Mouse (Mus musculus): ENCODE measurements around the gene Chka. TPM values are rescaled to one million over a fixed set of nuclear protein-coding genes. Genes with fewer than 3 reads are reported as not detected.
A peak's percentile ranks its signal among the peaks of the same experiment; 100 is the strongest.

Gene Chka
- polyA plus RNA-seq, 1 experiment from 2014 or later = 40.3 TPM

DNA sequence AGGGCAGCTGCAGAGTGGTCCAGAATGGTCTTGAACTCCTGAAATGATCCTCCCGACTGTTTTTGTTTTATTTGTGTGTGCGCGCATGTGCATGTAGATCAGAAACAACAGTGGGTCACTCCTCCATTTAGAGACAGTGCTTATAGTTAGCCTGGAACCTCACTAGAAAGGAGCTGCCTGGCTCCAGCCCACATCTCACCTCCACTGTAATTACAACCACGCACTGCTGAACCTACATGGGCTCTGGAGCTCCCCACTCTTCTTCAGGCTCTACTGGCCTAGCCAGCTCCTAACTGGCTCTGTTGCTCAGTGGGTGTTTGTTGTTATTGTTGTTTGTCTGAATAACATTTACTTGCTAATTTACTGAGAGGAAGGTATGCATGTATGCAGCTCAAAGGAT lies 48.0 kb downstream of the Chka start:
- H3K9me3 ChIP-seq = no peaks in the 10 kb centered on the region
- DNase-seq (ENCODE audit: low spot score) = no peak
- WGBS = 94% methylated on average over 4 of the region's 4 CpGs
- peaks cover 74% of the 10 kb centered on the region for H3K36me3 ChIP-seq
- H3K4me1 ChIP-seq = peaks cover 36% of the 10 kb centered on the region
- H3K4me3 ChIP-seq = no peak overlapping the region
- H3K27me3 ChIP-seq (ENCODE audit: insufficient read depth, poor library complexity, severe bottlenecking) = no peaks in the 10 kb centered on the region
- H3K27ac ChIP-seq = no peak overlapping the region

DNA sequence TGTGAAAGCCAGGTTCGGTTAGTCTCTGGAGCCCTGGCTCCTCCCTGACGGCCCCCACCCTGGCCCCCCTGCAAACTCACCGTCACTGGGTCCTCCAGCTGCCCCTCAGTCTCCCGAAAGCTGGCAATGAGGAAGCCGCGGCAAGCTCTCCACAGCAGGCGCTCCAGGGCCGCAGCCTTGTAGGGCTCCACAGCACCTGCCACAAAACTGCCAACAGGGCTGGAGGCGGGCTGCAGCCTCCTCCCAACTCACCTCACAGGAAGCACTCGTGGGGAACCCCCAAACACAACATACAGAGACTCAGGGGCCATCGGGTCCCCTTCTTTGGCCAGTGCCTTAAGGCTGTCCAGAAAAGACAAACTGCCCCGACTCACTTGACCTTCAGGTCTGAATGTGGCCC lies 51.4 kb downstream of the Chka start:
- no peak for DNase-seq (ENCODE audit: low spot score)
- H3K4me1 ChIP-seq = peaks cover 45% of the 10 kb centered on the region
- peaks cover 43% of the 10 kb centered on the region for H3K36me3 ChIP-seq

GRCm38 (mm10) chr19:3903648-3904362 lies 52.2 kb downstream of the Chka start:
- H3K36me3 ChIP-seq = peaks cover 45% of the 10 kb centered on the region
- H3K4me1 ChIP-seq = peaks cover 46% of the 10 kb centered on the region
- H3K27me3 ChIP-seq (ENCODE audit: insufficient read depth, poor library complexity, severe bottlenecking) = no peaks in the 10 kb centered on the region
- no peak for DNase-seq (ENCODE audit: low spot score)
- no peak overlapping the region for H3K27ac ChIP-seq
- H3K4me3 ChIP-seq = peak overlapping the region; percentile 16; the same call in 1 of the 2 replicates
- WGBS = 70% methylated on average over 25 of the region's 25 CpGs
- H3K9me3 ChIP-seq = no peaks in the 10 kb centered on the region

More for the DNA sequence above, 51.4 kb downstream of the Chka start:
- WGBS = 76% methylated on average over 12 of the region's 12 CpGs
- Histone ChIP-seq H3K27me3 (ENCODE audit: insufficient read depth, poor library complexity, severe bottlenecking) (no peaks in the 10 kb centered on the region), H3K9me3 (no peaks in the 10 kb centered on the region), H3K27ac (no peak overlapping the region), H3K4me3 (no peak overlapping the region)

GRCm38 (mm10) chr19:3904363-3904675 lies 52.7 kb downstream of the Chka start:
- no peak for DNase-seq (ENCODE audit: low spot score)
- peaks cover 48% of the 10 kb centered on the region for H3K36me3 ChIP-seq
- 64% methylated on average over 10 of the region's 10 CpGs for WGBS
- H3K4me3 ChIP-seq = peak overlapping the region; percentile 16; the same call in 1 of the 2 replicates
- peaks cover 46% of the 10 kb centered on the region for H3K4me1 ChIP-seq
- H3K27me3 ChIP-seq (ENCODE audit: insufficient read depth, poor library complexity, severe bottlenecking) = no peaks in the 10 kb centered on the region
- no peaks in the 10 kb centered on the region for H3K9me3 ChIP-seq
- H3K27ac ChIP-seq = 0 out of 2 replicates have a peak overlapping the region, but pooled peaks have one; percentile 47

GRCm38 (mm10) chr19:3905261-3905969 lies 53.8 kb downstream of the Chka start:
- no peak for DNase-seq (ENCODE audit: low spot score)
- Histone ChIP-seq H3K4me1 (peaks cover 46% of the 10 kb centered on the region), H3K27ac (peak overlapping the region; percentile 84), H3K4me3 (peak overlapping the region; percentile 68), H3K36me3 (peaks cover 59% of the 10 kb centered on the region), H3K27me3 (ENCODE audit: insufficient read depth, poor library complexity, severe bottlenecking) (no peaks in the 10 kb centered on the region), H3K9me3 (no peaks in the 10 kb centered on the region)
- 20% methylated on average over 6 of the region's 6 CpGs for WGBS

DNA sequence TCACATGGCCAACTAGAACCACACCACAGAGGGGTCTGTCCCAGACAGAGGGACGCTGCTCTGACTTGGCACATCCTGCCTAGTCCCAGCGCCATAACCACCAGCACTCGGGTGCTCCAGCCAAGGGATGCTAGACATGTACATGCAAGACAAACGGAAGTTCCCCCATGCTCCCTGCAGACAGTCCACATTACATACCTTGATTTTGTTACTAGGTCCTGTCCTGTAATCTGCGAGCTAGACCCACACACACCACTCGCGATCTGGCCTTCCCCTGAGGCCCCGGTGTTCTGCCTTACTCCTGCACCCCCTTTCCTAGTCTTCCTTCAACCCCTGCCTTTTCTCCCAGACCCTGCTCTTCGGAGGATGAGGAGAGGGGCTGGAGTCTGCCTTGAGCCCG lies 54.8 kb downstream of the Chka start:
- Histone ChIP-seq H3K27me3 (ENCODE audit: insufficient read depth, poor library complexity, severe bottlenecking) (no peaks in the 10 kb centered on the region), H3K36me3 (peaks cover 64% of the 10 kb centered on the region), H3K4me3 (peak overlapping the region; percentile 68), H3K27ac (peak overlapping the region; percentile 84), H3K4me1 (peaks cover 47% of the 10 kb centered on the region), H3K9me3 (no peaks in the 10 kb centered on the region)
- no peak for DNase-seq (ENCODE audit: low spot score)
- WGBS = 27% methylated on average over 10 of the region's 10 CpGs

DNA sequence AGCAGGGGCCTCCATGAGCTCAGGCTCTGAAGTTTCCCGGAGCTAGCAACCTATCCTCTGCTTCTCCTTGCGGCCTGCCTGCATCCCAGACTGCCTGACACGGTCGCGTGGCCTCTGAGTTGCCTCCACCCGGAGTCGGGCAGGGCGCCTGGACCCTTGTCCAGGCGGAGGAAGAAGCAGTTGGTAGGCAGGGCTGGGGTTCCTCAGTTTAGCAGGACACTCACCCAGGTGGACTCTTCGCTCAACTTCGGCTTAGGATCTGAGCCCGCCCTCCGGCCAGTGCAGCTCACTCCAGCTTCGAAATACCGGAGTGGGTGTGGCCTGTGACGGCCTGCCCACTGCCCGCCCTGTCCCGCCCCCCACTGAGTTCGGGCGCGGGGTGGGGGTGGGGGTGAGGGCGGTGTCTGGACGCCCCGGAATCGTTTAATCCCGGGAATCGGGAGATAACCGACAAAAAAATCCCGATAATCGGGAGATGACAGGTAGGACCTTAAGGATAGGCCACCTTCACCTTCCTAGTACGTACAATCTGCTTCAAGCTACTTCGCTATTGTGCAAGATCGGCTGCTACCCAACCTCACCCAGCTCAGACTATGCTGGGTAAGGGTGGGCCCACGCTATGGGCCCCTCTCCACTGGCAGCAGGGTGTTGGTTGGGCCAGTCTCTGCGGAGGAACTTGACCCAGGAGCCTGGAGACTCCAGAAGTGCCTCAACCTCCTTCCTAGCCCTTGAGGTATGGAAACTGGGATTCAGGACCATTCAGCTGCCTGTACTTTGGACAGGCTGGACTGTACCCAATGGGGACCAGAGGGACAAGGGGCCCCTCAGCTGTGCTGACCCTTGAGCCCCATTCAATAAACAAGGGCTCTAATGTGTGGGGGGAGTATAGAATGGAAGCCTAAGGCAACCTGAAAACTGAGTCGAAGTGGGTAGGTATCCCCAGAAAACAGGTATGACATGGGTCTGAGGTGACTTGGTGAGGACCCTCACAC lies 55.5 kb downstream of the Chka start, which contains the start of gene Tcirg1:
Gene Tcirg1, minus strand, starts transcription at position 339 of the 992 bp plus-strand sequence.
- Histone ChIP-seq H3K27me3 (ENCODE audit: insufficient read depth, poor library complexity, severe bottlenecking) (no peaks in the 10 kb centered on the region), H3K27ac (peak within 1 kb of the TSS; percentile 84), H3K36me3 (peaks cover 58% of the 10 kb centered on the region), H3K9me3 (no peaks in the 10 kb centered on the region), H3K4me1 (peaks cover 54% of the 10 kb centered on the region), H3K4me3 (peak within 1 kb of the TSS; percentile 68)
- 4% methylated on average over 36 of the region's 36 CpGs for whole genome bisulfite sequencing
- peak; percentile 92 for DNase-seq (ENCODE audit: low spot score)

DNA sequence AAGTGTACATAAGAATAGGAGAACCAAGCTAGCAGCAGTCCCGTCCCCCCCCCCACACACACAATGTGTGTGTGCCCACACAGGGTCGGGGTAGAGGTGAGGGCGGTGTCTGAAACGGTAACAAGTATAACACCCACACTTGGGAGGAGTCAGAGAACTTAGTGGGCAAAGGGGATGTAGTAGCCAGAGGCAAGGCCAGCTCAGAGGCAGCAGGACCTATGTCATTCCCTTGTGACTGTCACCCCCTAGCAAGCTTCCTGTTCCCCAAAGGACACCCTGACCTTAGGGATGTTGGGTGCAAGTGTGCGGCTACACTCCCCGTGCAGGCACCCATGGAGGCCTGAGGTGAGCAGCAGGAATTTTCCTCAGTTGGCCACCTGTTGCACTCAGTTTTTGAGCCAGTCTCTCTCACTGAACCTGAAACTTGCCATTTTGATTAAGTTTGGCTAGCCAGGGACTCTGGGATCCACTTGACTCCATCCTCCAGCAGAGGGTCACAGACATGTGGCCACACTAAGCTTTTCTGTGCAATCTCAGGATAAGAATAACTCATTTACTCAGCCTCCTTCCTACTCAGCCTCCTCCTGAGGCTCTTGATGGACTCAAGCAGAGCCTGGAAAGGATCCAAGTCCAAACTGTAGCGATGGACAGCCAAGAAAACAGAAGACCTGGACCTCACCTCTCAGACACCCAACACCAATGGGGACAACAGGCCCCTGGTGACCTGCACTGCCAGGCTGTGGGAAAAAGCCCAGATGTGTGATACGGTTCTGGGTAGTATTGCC lies 56.5 kb downstream of the Chka start:
- H3K4me1 ChIP-seq = peaks cover 54% of the 10 kb centered on the region
- no peaks in the 10 kb centered on the region for H3K9me3 ChIP-seq
- WGBS = 91% methylated on average over 8 of the region's 8 CpGs
- no peak for DNase-seq (ENCODE audit: low spot score)
- H3K27me3 ChIP-seq (ENCODE audit: insufficient read depth, poor library complexity, severe bottlenecking) = no peaks in the 10 kb centered on the region
- no peak overlapping the region for H3K27ac ChIP-seq
- peaks cover 48% of the 10 kb centered on the region for H3K36me3 ChIP-seq
- H3K4me3 ChIP-seq = peak overlapping the region; percentile 68; the same call in 1 of the 2 replicates

GRCm38 (mm10) chr19:3910206-3910605 lies 58.6 kb downstream of the Chka start:
- no peak overlapping the region for H3K4me3 ChIP-seq
- no peaks in the 10 kb centered on the region for H3K27me3 ChIP-seq (ENCODE audit: insufficient read depth, poor library complexity, severe bottlenecking)
- H3K36me3 ChIP-seq = peaks cover 36% of the 10 kb centered on the region
- no peak for DNase-seq (ENCODE audit: low spot score)
- no peak overlapping the region for H3K27ac ChIP-seq
- WGBS = 83% methylated on average over 5 of the region's 5 CpGs
- peaks cover 44% of the 10 kb centered on the region for H3K4me1 ChIP-seq
- no peaks in the 10 kb centered on the region for H3K9me3 ChIP-seq

DNA sequence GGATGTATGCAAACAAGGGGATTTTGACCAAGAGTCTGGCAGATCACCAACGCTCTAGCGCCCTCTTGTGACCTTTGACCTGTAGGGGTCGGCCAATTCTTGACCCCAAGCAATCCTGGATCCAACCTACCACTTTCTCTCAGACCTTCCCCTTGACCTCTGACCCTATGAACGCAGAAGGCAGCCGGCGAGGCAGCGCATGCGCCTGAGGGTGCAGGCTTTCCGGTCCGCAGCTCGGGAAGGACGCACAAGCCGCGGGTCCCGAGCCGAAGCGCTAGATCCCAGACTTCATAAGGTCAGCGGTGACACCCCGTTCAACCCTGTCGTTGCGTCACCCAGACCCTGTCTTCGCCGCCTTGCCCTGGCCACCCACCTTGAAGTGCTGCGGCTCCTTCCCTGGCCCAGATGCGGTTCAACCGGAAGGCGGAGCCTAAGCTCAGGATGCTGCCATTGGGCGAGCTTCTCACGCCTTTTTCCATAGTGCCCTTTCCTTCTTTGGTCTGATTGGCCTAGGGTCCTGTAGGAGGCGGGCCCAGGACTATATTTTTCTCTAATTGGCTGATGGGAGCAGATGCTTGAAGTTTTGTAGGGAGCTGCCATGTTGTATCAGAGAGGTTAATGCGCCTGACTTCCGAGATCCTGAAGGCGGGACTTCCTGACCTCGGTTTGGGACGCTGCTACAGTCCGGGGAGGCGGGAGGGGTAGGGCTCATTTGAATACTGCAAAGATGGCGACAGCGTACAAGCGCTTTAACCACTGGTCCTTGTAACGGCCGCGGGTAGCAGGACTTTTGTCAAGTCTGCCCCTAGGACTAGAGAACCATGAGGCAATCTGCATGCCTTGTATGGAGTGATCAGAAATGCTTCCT lies 61.0 kb downstream of the Chka start, which contains the start of gene Ndufs8:
Gene Ndufs8, minus strand, starts transcription at position 438 of the 868 bp plus-strand sequence.
- under 1% methylated on average over 43 of the region's 43 CpGs for WGBS
- Histone ChIP-seq H3K9me3 (no peaks in the 10 kb centered on the region), H3K4me1 (peaks cover 21% of the 10 kb centered on the region), H3K4me3 (peak within 1 kb of the TSS; percentile 69), H3K36me3 (peaks cover 36% of the 10 kb centered on the region), H3K27ac (peak within 1 kb of the TSS; percentile 91), H3K27me3 (ENCODE audit: insufficient read depth, poor library complexity, severe bottlenecking) (no peaks in the 10 kb centered on the region)
- DNase-seq (ENCODE audit: low spot score) = peak; percentile 99

DNA sequence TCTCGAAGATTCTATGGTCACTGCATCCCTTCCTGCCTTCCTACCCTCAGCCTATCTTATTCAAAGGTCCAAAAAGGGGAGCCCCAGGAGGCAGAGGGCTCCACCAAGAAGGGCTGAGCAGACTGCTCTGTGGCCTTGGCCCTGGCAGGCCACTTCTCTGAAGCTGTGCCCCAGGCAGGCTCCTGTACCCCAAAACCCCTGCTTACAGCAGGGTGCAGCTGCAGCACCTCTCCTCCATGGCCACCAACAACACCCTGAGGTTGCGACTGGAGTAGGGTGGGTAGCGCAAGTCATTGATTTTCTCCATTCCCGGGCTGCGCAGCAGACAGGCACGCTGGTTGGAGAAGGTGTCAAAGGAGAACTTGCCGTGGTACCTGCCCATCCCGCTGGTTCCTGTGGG lies 62.1 kb downstream of the Chka start:
- Histone ChIP-seq H3K27ac (peak overlapping the region; percentile 91), H3K4me3 (peak overlapping the region; percentile 69), H3K4me1 (peaks cover 17% of the 10 kb centered on the region), H3K9me3 (no peaks in the 10 kb centered on the region), H3K27me3 (ENCODE audit: insufficient read depth, poor library complexity, severe bottlenecking) (no peaks in the 10 kb centered on the region), H3K36me3 (peaks cover 27% of the 10 kb centered on the region)
- 83% methylated on average over 8 of the region's 8 CpGs for WGBS
- no peak for DNase-seq (ENCODE audit: low spot score)
